Mouse (Mus musculus): ENCODE data around the gene Fam102a. TPM values are rescaled to one million over a fixed set of nuclear protein-coding genes. Genes with fewer than 3 reads are reported as not detected.

Gene Fam102a
- polyA plus RNA-seq, 1 experiment from 2014 or later: 7.6 TPM

- Histone ChIP-seq H3K27ac (ENCODE audit: low read length) (peak overlapping the region; percentile 55), H3K4me1 (ENCODE audit: control insufficient read depth, insufficient read depth, low read length) (no peaks in the 10 kb centered on the region), H3K27me3 (replicated peaks; ENCODE audit: control insufficient read depth, insufficient read depth, low read length) (no peaks in the 10 kb centered on the region), H3K4me3 (ENCODE audit: low read length) (no peak overlapping the region), H3K4me2 (ENCODE audit: low read depth, low read length) (no peak overlapping the region), H3K9me3 (ENCODE audit: control insufficient read depth, low read length) (no peaks in the 10 kb centered on the region), H3K36me3 (ENCODE audit: control insufficient read depth, insufficient read depth, low read length) (no peaks in the 10 kb centered on the region), H3K9ac (ENCODE audit: low read depth, low read length) (no peak overlapping the region)
- no peak; the same call in 1 of the 2 replicates for ATAC-seq
- 71% methylated on average over 20 of the region's 20 CpGs for WGBS
Measured at GRCm38 (mm10) chr2:32495185-32495726, 39.9 kb upstream of the Fam102a start.

GRCm38 (mm10) chr2:32496190-32496589, 38.9 kb upstream of the Fam102a start:
- Histone ChIP-seq H3K27ac (ENCODE audit: low read length) (no peak overlapping the region), H3K36me3 (ENCODE audit: control insufficient read depth, insufficient read depth, low read length) (no peaks in the 10 kb centered on the region), H3K4me3 (ENCODE audit: low read length) (no peak overlapping the region), H3K4me1 (ENCODE audit: control insufficient read depth, insufficient read depth, low read length) (0 out of 2 replicates have a peak, but pooled peaks cover 2% of the 10 kb centered on the region), H3K27me3 (replicated peaks; ENCODE audit: control insufficient read depth, insufficient read depth, low read length) (no peaks in the 10 kb centered on the region), H3K4me2 (ENCODE audit: low read depth, low read length) (no peak overlapping the region), H3K9me3 (ENCODE audit: control insufficient read depth, low read length) (no peaks in the 10 kb centered on the region), H3K9ac (ENCODE audit: low read depth, low read length) (no peak overlapping the region)
- 60% methylated on average over 5 of the region's 5 CpGs for WGBS
- ATAC-seq: no peak

DNA sequence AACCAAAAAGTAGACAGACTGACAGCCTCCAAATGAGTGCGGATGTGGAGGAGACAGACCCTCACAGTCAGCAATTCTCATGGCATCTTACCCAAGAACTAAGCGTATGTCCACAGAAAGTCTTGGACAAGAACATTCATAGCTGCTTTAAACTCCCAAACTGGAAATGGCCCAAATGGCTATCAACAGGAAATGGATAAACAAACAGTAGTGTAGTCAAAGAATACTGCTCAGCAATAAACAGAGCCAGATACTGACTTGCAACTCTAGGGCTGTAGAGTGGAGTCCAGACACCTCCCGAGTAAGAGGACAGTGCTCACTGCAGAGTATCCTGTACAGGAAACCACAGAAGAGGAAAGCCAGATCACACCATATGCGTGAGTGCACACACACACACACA, 35.8 kb upstream of the Fam102a start:
- 72% methylated on average over 4 of the region's 4 CpGs for WGBS
- H3K27me3 ChIP-seq (replicated peaks; ENCODE audit: control insufficient read depth, insufficient read depth, low read length): no peaks in the 10 kb centered on the region
- H3K9ac ChIP-seq (ENCODE audit: low read depth, low read length): no peak overlapping the region
- H3K9me3 ChIP-seq (ENCODE audit: control insufficient read depth, low read length): no peaks in the 10 kb centered on the region
- no peak overlapping the region for H3K4me3 ChIP-seq (ENCODE audit: low read length)
- ATAC-seq: no peak
- peak overlapping the region; percentile 9; the same call in 1 of the 2 replicates for H3K27ac ChIP-seq (ENCODE audit: low read length)
- no peak overlapping the region for H3K4me2 ChIP-seq (ENCODE audit: low read depth, low read length)
- peaks cover 16% of the 10 kb centered on the region for H3K4me1 ChIP-seq (ENCODE audit: control insufficient read depth, insufficient read depth, low read length)
- H3K36me3 ChIP-seq (ENCODE audit: control insufficient read depth, insufficient read depth, low read length): no peaks in the 10 kb centered on the region

GRCm38 (mm10) chr2:32500461-32500860, 34.7 kb upstream of the Fam102a start:
- 69% methylated on average over 5 of the region's 5 CpGs for WGBS
- H3K27me3 ChIP-seq (replicated peaks; ENCODE audit: control insufficient read depth, insufficient read depth, low read length): no peaks in the 10 kb centered on the region
- no peak overlapping the region for H3K4me2 ChIP-seq (ENCODE audit: low read depth, low read length)
- H3K27ac ChIP-seq (ENCODE audit: low read length): no peak overlapping the region
- H3K4me1 ChIP-seq (ENCODE audit: control insufficient read depth, insufficient read depth, low read length): peaks cover 16% of the 10 kb centered on the region
- ATAC-seq: no peak
- H3K9me3 ChIP-seq (ENCODE audit: control insufficient read depth, low read length): no peaks in the 10 kb centered on the region
- H3K4me3 ChIP-seq (ENCODE audit: low read length): no peak overlapping the region
- no peaks in the 10 kb centered on the region for H3K36me3 ChIP-seq (ENCODE audit: control insufficient read depth, insufficient read depth, low read length)
- H3K9ac ChIP-seq (ENCODE audit: low read depth, low read length): no peak overlapping the region

GRCm38 (mm10) chr2:32501754-32502324, 33.3 kb upstream of the Fam102a start:
- H3K36me3 ChIP-seq (ENCODE audit: control insufficient read depth, insufficient read depth, low read length): no peaks in the 10 kb centered on the region
- H3K27me3 ChIP-seq (replicated peaks; ENCODE audit: control insufficient read depth, insufficient read depth, low read length): no peaks in the 10 kb centered on the region
- H3K9ac ChIP-seq (ENCODE audit: low read depth, low read length): no peak overlapping the region
- peak; percentile 83 for ATAC-seq
- H3K4me1 ChIP-seq (ENCODE audit: control insufficient read depth, insufficient read depth, low read length): peaks cover 16% of the 10 kb centered on the region
- H3K27ac ChIP-seq (ENCODE audit: low read length): peak overlapping the region; percentile 3
- H3K4me3 ChIP-seq (ENCODE audit: low read length): no peak overlapping the region
- 45% methylated on average over 5 of the region's 5 CpGs for WGBS
- H3K4me2 ChIP-seq (ENCODE audit: low read depth, low read length): no peak overlapping the region
- no peaks in the 10 kb centered on the region for H3K9me3 ChIP-seq (ENCODE audit: control insufficient read depth, low read length)

DNA sequence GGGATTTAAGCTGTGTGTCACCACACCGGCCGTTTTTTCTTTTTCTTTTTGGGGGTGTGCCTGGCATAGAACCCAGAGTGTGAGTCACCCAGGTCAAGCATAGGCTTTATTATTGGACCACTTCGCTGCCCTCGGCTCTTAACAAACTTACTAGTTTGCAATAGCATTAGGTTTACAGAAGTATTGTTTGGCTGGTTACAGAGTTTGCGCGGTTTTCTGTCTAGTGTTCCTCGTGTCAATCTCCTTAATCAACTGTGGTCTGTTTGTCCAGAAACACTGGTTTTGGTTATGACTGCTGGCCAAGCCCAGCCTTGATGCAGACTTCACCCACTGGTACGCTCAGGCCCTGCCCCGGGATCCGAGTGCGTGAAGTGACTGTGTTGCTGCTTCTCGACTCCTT, 32.3 kb upstream of the Fam102a start:
- H3K9me3 ChIP-seq (ENCODE audit: control insufficient read depth, low read length): no peaks in the 10 kb centered on the region
- H3K9ac ChIP-seq (ENCODE audit: low read depth, low read length): no peak overlapping the region
- no peak overlapping the region for H3K4me2 ChIP-seq (ENCODE audit: low read depth, low read length)
- H3K36me3 ChIP-seq (ENCODE audit: control insufficient read depth, insufficient read depth, low read length): no peaks in the 10 kb centered on the region
- 80% methylated on average over 12 of the region's 12 CpGs for WGBS
- peaks cover 23% of the 10 kb centered on the region for H3K4me1 ChIP-seq (ENCODE audit: control insufficient read depth, insufficient read depth, low read length)
- no peak overlapping the region for H3K4me3 ChIP-seq (ENCODE audit: low read length)
- no peaks in the 10 kb centered on the region for H3K27me3 ChIP-seq (replicated peaks; ENCODE audit: control insufficient read depth, insufficient read depth, low read length)
- no peak for ATAC-seq
- 0 out of 2 replicates have a peak overlapping the region, but pooled peaks have one; percentile 1 for H3K27ac ChIP-seq (ENCODE audit: low read length)

- Histone ChIP-seq H3K4me3 (ENCODE audit: low read length) (no peak overlapping the region), H3K4me1 (ENCODE audit: control insufficient read depth, insufficient read depth, low read length) (peaks cover 23% of the 10 kb centered on the region), H3K36me3 (ENCODE audit: control insufficient read depth, insufficient read depth, low read length) (no peaks in the 10 kb centered on the region), H3K27ac (ENCODE audit: low read length) (0 out of 2 replicates have a peak overlapping the region, but pooled peaks have one; percentile 48), H3K9me3 (ENCODE audit: control insufficient read depth, low read length) (no peaks in the 10 kb centered on the region), H3K9ac (ENCODE audit: low read depth, low read length) (no peak overlapping the region), H3K27me3 (replicated peaks; ENCODE audit: control insufficient read depth, insufficient read depth, low read length) (no peaks in the 10 kb centered on the region), H3K4me2 (ENCODE audit: low read depth, low read length) (no peak overlapping the region)
- WGBS: 22% methylated on average over 3 of the region's 3 CpGs
- no peak for ATAC-seq
Measured at GRCm38 (mm10) chr2:32503588-32503987, 31.5 kb upstream of the Fam102a start.

DNA sequence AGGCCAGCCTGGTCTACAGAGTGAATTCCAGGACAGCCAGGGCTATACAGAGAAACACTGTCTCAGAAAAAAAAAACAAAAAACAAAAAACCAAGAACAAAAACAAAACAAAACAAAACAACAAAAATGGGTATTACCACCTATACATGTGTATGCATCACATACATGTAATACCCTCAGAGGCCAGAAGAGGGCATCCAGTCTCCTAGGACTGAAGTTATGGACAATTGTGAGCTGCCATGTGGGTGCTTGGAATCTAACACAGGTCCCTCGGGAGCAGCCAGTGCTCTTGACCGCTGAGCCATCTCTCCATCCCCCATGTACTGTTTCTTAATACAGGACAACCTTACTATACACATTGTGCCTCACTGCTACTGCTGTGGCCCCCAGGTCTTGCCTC, 29.6 kb upstream of the Fam102a start:
- no peak overlapping the region for H3K4me3 ChIP-seq (ENCODE audit: low read length)
- H3K4me1 ChIP-seq (ENCODE audit: control insufficient read depth, insufficient read depth, low read length): peaks cover 29% of the 10 kb centered on the region
- no peak for ATAC-seq
- H3K36me3 ChIP-seq (ENCODE audit: control insufficient read depth, insufficient read depth, low read length): no peaks in the 10 kb centered on the region
- H3K27me3 ChIP-seq (replicated peaks; ENCODE audit: control insufficient read depth, insufficient read depth, low read length): no peaks in the 10 kb centered on the region
- H3K4me2 ChIP-seq (ENCODE audit: low read depth, low read length): no peak overlapping the region
- no peak overlapping the region for H3K27ac ChIP-seq (ENCODE audit: low read length)
- no peaks in the 10 kb centered on the region for H3K9me3 ChIP-seq (ENCODE audit: control insufficient read depth, low read length)
- H3K9ac ChIP-seq (ENCODE audit: low read depth, low read length): no peak overlapping the region
- WGBS: 95% methylated on average over 2 of the region's 2 CpGs

GRCm38 (mm10) chr2:32506673-32507668, 28.2 kb upstream of the Fam102a start:
- 63% methylated on average over 22 of the region's 22 CpGs for WGBS
- H3K27ac ChIP-seq (ENCODE audit: low read length): no peak overlapping the region
- peaks cover 21% of the 10 kb centered on the region for H3K4me1 ChIP-seq (ENCODE audit: control insufficient read depth, insufficient read depth, low read length)
- no peaks in the 10 kb centered on the region for H3K9me3 ChIP-seq (ENCODE audit: control insufficient read depth, low read length)
- no peak overlapping the region for H3K4me3 ChIP-seq (ENCODE audit: low read length)
- no peak overlapping the region for H3K9ac ChIP-seq (ENCODE audit: low read depth, low read length)
- no peaks in the 10 kb centered on the region for H3K36me3 ChIP-seq (ENCODE audit: control insufficient read depth, insufficient read depth, low read length)
- H3K4me2 ChIP-seq (ENCODE audit: low read depth, low read length): no peak overlapping the region
- no peaks in the 10 kb centered on the region for H3K27me3 ChIP-seq (replicated peaks; ENCODE audit: control insufficient read depth, insufficient read depth, low read length)
- no peak for ATAC-seq
